Mouse (Mus musculus) C2C12 (cell line): ENCODE measurements at regions not wholly inside any gene's neighbourhood (a gene's known extent, or its start where the extent isn't known, plus 50 kb on each side); places are given as distances from the start of the nearest gene placed in this dataset.

Experiments
- CEBPB ChIP-seq: IDR thresholded peaks from one replicate; pipeline ENCODE4 v1.6.1; 2011; ENCODE audit warnings: low read depth, mild to moderate bottlenecking, control low read depth, moderate library complexity
- CTCF ChIP-seq: IDR thresholded peaks from one replicate; pipeline ENCODE4 v1.5.1; 2011; ENCODE audit not compliant: control insufficient read depth, insufficient read depth, insufficient read length
- FOSL1 ChIP-seq: IDR thresholded peaks from one replicate; pipeline ENCODE4 v1.8.0; 2011; ENCODE audit warnings: mild to moderate bottlenecking, low read length; ENCODE audit not compliant: poor library complexity, insufficient read depth, severe bottlenecking
- MAX ChIP-seq: IDR thresholded peaks from one replicate; pipeline ENCODE4 v1.6.1; 2011; ENCODE audit warnings: mild to moderate bottlenecking, control low read depth
- MYOD1 ChIP-seq: IDR thresholded peaks from one replicate; pipeline ENCODE4 v1.6.1; 2011; ENCODE audit warnings: low read depth; ENCODE audit not compliant: control insufficient read depth, insufficient read length
- MYOG ChIP-seq: IDR thresholded peaks from one replicate; pipeline ENCODE4 v1.6.1; 2011; ENCODE audit not compliant: control insufficient read depth, insufficient read length; ENCODE audit errors: extremely low read depth
- USF1 ChIP-seq: IDR thresholded peaks from one replicate; pipeline ENCODE4 v1.6.1; 2011; ENCODE audit warnings: low read depth, mild to moderate bottlenecking, control low read depth, moderate library complexity

- TF ChIP-seq CTCF (no peak), MYOG (no peak), MAX (no peak), MYOD1 (no peak), USF1 (no peak), FOSL1 (no peak), CEBPB (no peak)
Observed at GRCm38 (mm10) chr4:106092676-106093070, 223.3 kb upstream of the Usp24 start.
